Mouse (Mus musculus): ENCODE results near the gene C1rb.
"Not testable (repeated sequence)": the region's sequence is repeated elsewhere in the genome, so short reads cannot be mapped to it uniquely, and the experiment has no call there.

C1rb gene

GRCm38 (mm10) chr6:124570026-124570425 lies at the start of gene C1rb:
Gene C1rb, plus strand, starts transcription at chr6:124570294.
- peak; percentile 87 for DNase-seq (ENCODE audit: low spot score)

GRCm38 (mm10) chr6:124522082-124522481 lies 48.0 kb upstream of the C1rb start:
- DNase-seq (ENCODE audit: low spot score), result not testable (repeated sequence)

- DNase-seq (ENCODE audit: low spot score), result no peak
Measured at GRCm38 (mm10) chr6:124527881-124528280, 42.2 kb upstream of the C1rb start.

- DNase-seq (ENCODE audit: low spot score), result no peak
Measured at GRCm38 (mm10) chr6:124531077-124531476, 39.0 kb upstream of the C1rb start.

- DNase-seq (ENCODE audit: low spot score), result not testable (repeated sequence)
Measured at GRCm38 (mm10) chr6:124536125-124536829, 33.8 kb upstream of the C1rb start.

- not testable (repeated sequence) for DNase-seq (ENCODE audit: low spot score)
Measured at GRCm38 (mm10) chr6:124541176-124541575, 28.9 kb upstream of the C1rb start.

GRCm38 (mm10) chr6:124542284-124542683 lies 27.8 kb upstream of the C1rb start, which contains the start of gene C1s1:
Gene C1s1, minus strand, starts transcription at chr6:124542359.
- peak; percentile 64 for DNase-seq (ENCODE audit: low spot score)

GRCm38 (mm10) chr6:124544466-124544865 lies 25.6 kb upstream of the C1rb start:
- no peak for DNase-seq (ENCODE audit: low spot score)

- no peak for DNase-seq (ENCODE audit: low spot score)
Measured at GRCm38 (mm10) chr6:124545425-124545824, 24.7 kb upstream of the C1rb start.

- DNase-seq (ENCODE audit: low spot score), result not testable (repeated sequence)
Measured at GRCm38 (mm10) chr6:124547979-124548378, 22.1 kb upstream of the C1rb start.

- no peak for DNase-seq (ENCODE audit: low spot score)
Measured at GRCm38 (mm10) chr6:124549023-124549550, 21.0 kb upstream of the C1rb start.

- DNase-seq (ENCODE audit: low spot score), result no peak
Measured at GRCm38 (mm10) chr6:124552766-124553165, 17.3 kb upstream of the C1rb start.

GRCm38 (mm10) chr6:124555956-124556355 lies 14.1 kb upstream of the C1rb start:
- DNase-seq (ENCODE audit: low spot score), result not testable (repeated sequence)

GRCm38 (mm10) chr6:124561156-124561555 lies 8.9 kb upstream of the C1rb start:
- not testable (repeated sequence) for DNase-seq (ENCODE audit: low spot score)

GRCm38 (mm10) chr6:124561611-124562010 lies 8.5 kb upstream of the C1rb start:
- DNase-seq (ENCODE audit: low spot score), result not testable (repeated sequence)

- DNase-seq (ENCODE audit: low spot score), result not testable (repeated sequence)
Measured at GRCm38 (mm10) chr6:124575155-124575678, 5.1 kb downstream of the C1rb start.

GRCm38 (mm10) chr6:124580155-124580554 lies 10.1 kb downstream of the C1rb start:
- DNase-seq (ENCODE audit: low spot score), result not testable (repeated sequence)

GRCm38 (mm10) chr6:124582231-124582630 lies 12.1 kb downstream of the C1rb start:
- DNase-seq (ENCODE audit: low spot score), result no peak

- no peak for DNase-seq (ENCODE audit: low spot score)
Measured at GRCm38 (mm10) chr6:124584935-124585334, 14.8 kb downstream of the C1rb start.

- DNase-seq (ENCODE audit: low spot score), result no peak
Measured at GRCm38 (mm10) chr6:124585761-124586160, 15.7 kb downstream of the C1rb start.

GRCm38 (mm10) chr6:124586266-124586665 lies 16.2 kb downstream of the C1rb start:
- no peak for DNase-seq (ENCODE audit: low spot score)

GRCm38 (mm10) chr6:124588771-124589170 lies 18.7 kb downstream of the C1rb start:
- no peak for DNase-seq (ENCODE audit: low spot score)

- DNase-seq (ENCODE audit: low spot score), result no peak
Measured at GRCm38 (mm10) chr6:124592186-124592700, 22.1 kb downstream of the C1rb start.

Data from embryo, embryonic 10.5 days (tissue).